Mouse (Mus musculus): ENCODE measurements around the gene Ap1s3. TPM values are rescaled to one million over a fixed set of nuclear protein-coding genes. Genes with fewer than 3 reads are reported as not detected.

Gene Ap1s3
- total RNA-seq, 2 experiments from 2014 or later: 1.7 to 2.7 TPM

- intact Hi-C loops (cut with DNase I): no loop called here
- DNase-seq (ENCODE audit: low spot score in 2 of 2): no peak
Measured at GRCm38 (mm10) chr1:79675716-79676115, 3.9 kb upstream of the Ap1s3 start.

GRCm38 (mm10) chr1:79671196-79671542, 603 bp downstream of the Ap1s3 start:
- intact Hi-C loops (cut with DNase I): no loop called here

GRCm38 (mm10) chr1:79669419-79669974, 2.3 kb downstream of the Ap1s3 start:
- intact Hi-C loops (cut with DNase I): no loop called here

More at GRCm38 (mm10) chr1:79671196-79671542, 603 bp downstream of the Ap1s3 start:
- DNase-seq (ENCODE audit: low spot score in 2 of 2): no peak

GRCm38 (mm10) chr1:79664911-79665310, 6.9 kb downstream of the Ap1s3 start:
- no peak for DNase-seq (ENCODE audit: low spot score in 2 of 2)
- intact Hi-C loops (cut with DNase I): no loop called here

More at GRCm38 (mm10) chr1:79669419-79669974, 2.3 kb downstream of the Ap1s3 start:
- no peak for DNase-seq (ENCODE audit: low spot score in 2 of 2)

GRCm38 (mm10) chr1:79659598-79659997, 12.2 kb downstream of the Ap1s3 start:
- no peak for DNase-seq (ENCODE audit: low spot score in 2 of 2)
- intact Hi-C loops (cut with DNase I): no loop called here

GRCm38 (mm10) chr1:79657411-79657810, 14.4 kb downstream of the Ap1s3 start:
- intact Hi-C loops (cut with DNase I): no loop called here
- DNase-seq (ENCODE audit: low spot score in 2 of 2): peak in 1 of 2 experiments; percentile 30

- intact Hi-C loops (cut with DNase I): no loop called here
- DNase-seq (ENCODE audit: low spot score in 2 of 2): no peak
Measured at GRCm38 (mm10) chr1:79655819-79656555, 15.8 kb downstream of the Ap1s3 start.

GRCm38 (mm10) chr1:79654948-79655347, 16.8 kb downstream of the Ap1s3 start:
- intact Hi-C loops (cut with DNase I): no loop called here
- no peak for DNase-seq (ENCODE audit: low spot score in 2 of 2)

GRCm38 (mm10) chr1:79643411-79644110, 28.2 kb downstream of the Ap1s3 start:
- intact Hi-C loops (cut with DNase I): no loop called here
- no peak for DNase-seq (ENCODE audit: low spot score in 2 of 2)

GRCm38 (mm10) chr1:79642680-79643079, 29.1 kb downstream of the Ap1s3 start:
- intact Hi-C loops (cut with DNase I): no loop called here
- no peak for DNase-seq (ENCODE audit: low spot score in 2 of 2)

GRCm38 (mm10) chr1:79641355-79641754, 30.4 kb downstream of the Ap1s3 start:
- DNase-seq (ENCODE audit: low spot score in 2 of 2): no peak
- intact Hi-C loops (cut with DNase I): no loop called here

GRCm38 (mm10) chr1:79640151-79640550, 31.6 kb downstream of the Ap1s3 start:
- DNase-seq (ENCODE audit: low spot score in 2 of 2): peak; percentile 82 to 86
- intact Hi-C loops (cut with DNase I): loop anchor here (1.0 kb wide), 1 partner anchor 916 kb away; no protein-coding TSS in a partner anchor

GRCm38 (mm10) chr1:79639683-79640082, 32.1 kb downstream of the Ap1s3 start:
- no peak for DNase-seq (ENCODE audit: low spot score in 2 of 2)
- intact Hi-C loops (cut with DNase I): loop anchor here (1.0 kb wide), 1 partner anchor 915 kb away; no protein-coding TSS in a partner anchor

GRCm38 (mm10) chr1:79639107-79639506, 32.7 kb downstream of the Ap1s3 start:
- intact Hi-C loops (cut with DNase I): no loop called here
- no peak for DNase-seq (ENCODE audit: low spot score in 2 of 2)

GRCm38 (mm10) chr1:79637768-79638167, 34.0 kb downstream of the Ap1s3 start:
- intact Hi-C loops (cut with DNase I): no loop called here
- DNase-seq (ENCODE audit: low spot score in 2 of 2): no peak

- no peak for DNase-seq (ENCODE audit: low spot score in 2 of 2)
- intact Hi-C loops (cut with DNase I): no loop called here
Measured at GRCm38 (mm10) chr1:79631521-79631920, 40.3 kb downstream of the Ap1s3 start.

- intact Hi-C loops (cut with DNase I): no loop called here
- no peak for DNase-seq (ENCODE audit: low spot score in 2 of 2)
Measured at GRCm38 (mm10) chr1:79629726-79630125, 42.0 kb downstream of the Ap1s3 start.

- intact Hi-C loops (cut with DNase I): no loop called here
- no peak for DNase-seq (ENCODE audit: low spot score in 2 of 2)
Measured at GRCm38 (mm10) chr1:79626140-79626539, 45.6 kb downstream of the Ap1s3 start.

GRCm38 (mm10) chr1:79619434-79619833, 52.3 kb downstream of the Ap1s3 start:
- no peak for DNase-seq (ENCODE audit: low spot score in 2 of 2)
- intact Hi-C loops (cut with DNase I): no loop called here

- intact Hi-C loops (cut with DNase I): no loop called here
Measured at GRCm38 (mm10) chr1:79616492-79616891, 55.3 kb downstream of the Ap1s3 start.

GRCm38 (mm10) chr1:79614456-79614855, 57.3 kb downstream of the Ap1s3 start:
- intact Hi-C loops (cut with DNase I): no loop called here
- no peak for DNase-seq (ENCODE audit: low spot score in 2 of 2)

More at GRCm38 (mm10) chr1:79616492-79616891, 55.3 kb downstream of the Ap1s3 start:
- no peak for DNase-seq (ENCODE audit: low spot score in 2 of 2)
